Mouse (Mus musculus) MEL (cell line): ENCODE results near the gene Sirt5. TPM values are rescaled to one million over a fixed set of nuclear protein-coding genes. Genes with fewer than 3 reads are reported as not detected.

Source experiments
- DNase-seq: peaks from one replicate; pipeline ENCODE4 v3.0.0; 2011; ENCODE audit warnings: low read depth, low spot score
- H3K27ac ChIP-seq: 2 replicates; pipeline ENCODE4 v1.5.1; 2012; ENCODE audit warnings: low read depth, mild to moderate bottlenecking, control low read depth, low read length, moderate library complexity; ENCODE audit not compliant: control insufficient read depth
- H3K27me3 ChIP-seq, 2 experiments: fragments of 150-350 bp in 1 of 2; sonication (generic) in 1 of 2; 2 replicates each; pipeline ENCODE4 v1.6.1; 2012; ENCODE audit warnings: low read length in 2 of 2, mild to moderate bottlenecking in 2 of 2, improper control_type of control experiment in 1 of 2, moderate library complexity in 1 of 2; ENCODE audit not compliant: insufficient read depth in 2 of 2, control insufficient read depth in 1 of 2
- H3K36me3 ChIP-seq, 2 experiments: 2 replicates each; pipeline ENCODE4 v1.6.1; 2012 to 2014; ENCODE audit warnings: low read length in 2 of 2, improper control_type of control experiment in 1 of 2, inconsistent platforms in 1 of 2, mild to moderate bottlenecking in 1 of 2; ENCODE audit not compliant: insufficient read depth in 2 of 2, control insufficient read depth in 1 of 2
- H3K4me1 ChIP-seq, 2 experiments: fragments of 150-350 bp in 1 of 2; sonication (generic) in 1 of 2; 2 replicates each; pipeline ENCODE4 v1.6.1; 2012; ENCODE audit warnings: low read length in 2 of 2, improper control_type of control experiment in 1 of 2, mild to moderate bottlenecking in 1 of 2; ENCODE audit not compliant: insufficient read depth in 2 of 2, control insufficient read depth in 1 of 2
- H3K4me3 ChIP-seq, 2 experiments: fragments of 150-350 bp in 1 of 2; sonication (generic) in 1 of 2; 2 replicates each; pipeline ENCODE4 v1.5.1; 2012; ENCODE audit warnings: low read depth in 2 of 2, low read length in 2 of 2, mild to moderate bottlenecking in 2 of 2, moderate library complexity in 2 of 2, control low read depth in 1 of 2, improper control_type of control experiment in 1 of 2; ENCODE audit not compliant: control insufficient read depth in 1 of 2, insufficient read depth in 1 of 2
- H3K79me2 ChIP-seq: 2 replicates; pipeline ENCODE4 v1.6.1; 2012; ENCODE audit warnings: mild to moderate bottlenecking, low read length, moderate library complexity; ENCODE audit not compliant: control insufficient read depth, poor library complexity, insufficient read depth
- H3K9ac ChIP-seq: 2 replicates; pipeline ENCODE4 v1.6.1; 2012; ENCODE audit warnings: low read depth, mild to moderate bottlenecking, control low read depth, low read length, moderate library complexity; ENCODE audit not compliant: control insufficient read depth, poor library complexity, severe bottlenecking
- H3K9me3 ChIP-seq: fragments of 150-350 bp; sonication (generic); replicated peaks from 2 replicates; pipeline ENCODE4 v1.6.1; 2012; ENCODE audit warnings: mild to moderate bottlenecking, low read length, improper control_type of control experiment, moderate library complexity; ENCODE audit not compliant: insufficient read depth
- ELF1 ChIP-seq: IDR thresholded peaks from 2 replicates; pipeline ENCODE4 v1.6.1; 2014; ENCODE audit warnings: low read depth, mild to moderate bottlenecking, inconsistent platforms, low read length, improper control_type of control experiment, moderate library complexity
- EP300 ChIP-seq, 2 experiments: IDR thresholded peaks; 2 replicates each; pipeline ENCODE4 v1.6.1; 2011; ENCODE audit warnings: improper control_type of control experiment in 2 of 2, low read length in 2 of 2, low read depth in 1 of 2, mild to moderate bottlenecking in 1 of 2
- MAZ ChIP-seq: IDR thresholded peaks from 2 replicates; pipeline ENCODE4 v1.6.1; 2012; ENCODE audit warnings: low read depth, mild to moderate bottlenecking, inconsistent platforms, low read length, improper control_type of control experiment
- NRF1 ChIP-seq: IDR thresholded peaks from 2 replicates; pipeline ENCODE4 v1.6.1; 2014; ENCODE audit warnings: low read depth, mild to moderate bottlenecking, inconsistent platforms, low read length, improper control_type of control experiment, moderate library complexity; ENCODE audit not compliant: poor library complexity, insufficient read depth, severe bottlenecking
- POLR2A ChIP-seq, 2 experiments: IDR thresholded peaks; 2 replicates each; pipeline ENCODE4 v1.6.1; 2011 to 2012; ENCODE audit warnings: low read length in 2 of 2, mild to moderate bottlenecking in 2 of 2, control low read depth in 1 of 2, improper control_type of control experiment in 1 of 2, low read depth in 1 of 2, moderate library complexity in 1 of 2; ENCODE audit not compliant: control insufficient read depth in 1 of 2, insufficient read depth in 1 of 2, poor library complexity in 1 of 2
- POLR2AphosphoS5 ChIP-seq: IDR thresholded peaks from 2 replicates; pipeline ENCODE4 v1.6.1; 2012; ENCODE audit warnings: low read depth, borderline replicate concordance, mild to moderate bottlenecking, inconsistent platforms, low read length, moderate library complexity, mixed read lengths
- SMC3 ChIP-seq: IDR thresholded peaks from 2 replicates; pipeline ENCODE4 v1.6.1; 2011; ENCODE audit warnings: low read depth, low read length, improper control_type of control experiment
- TAL1 ChIP-seq: IDR thresholded peaks from 2 replicates; pipeline ENCODE4 v1.6.1; 2012; ENCODE audit warnings: mild to moderate bottlenecking, inconsistent platforms, low read length, moderate library complexity, mixed read lengths
- TBP ChIP-seq: IDR thresholded peaks from 2 replicates; pipeline ENCODE4 v1.8.0; 2011; ENCODE audit warnings: low read depth, low read length, improper control_type of control experiment
- USF1 ChIP-seq: IDR thresholded peaks from 2 replicates; pipeline ENCODE4 v1.6.1; 2014; ENCODE audit warnings: low read depth, mild to moderate bottlenecking, inconsistent platforms, low read length, improper control_type of control experiment, moderate library complexity
- ZC3H11A ChIP-seq: IDR thresholded peaks from 2 replicates; pipeline ENCODE4 v1.6.1; 2012; ENCODE audit warnings: low read depth, mild to moderate bottlenecking, inconsistent platforms, low read length, improper control_type of control experiment
- ZKSCAN1 ChIP-seq: IDR thresholded peaks from 2 replicates; pipeline ENCODE4 v1.6.1; 2012; ENCODE audit warnings: low read depth, mild to moderate bottlenecking, inconsistent platforms, low read length, improper control_type of control experiment, moderate library complexity
- ZMIZ1 ChIP-seq: IDR thresholded peaks from 2 replicates; pipeline ENCODE4 v1.6.1; 2012; ENCODE audit warnings: low read depth, mild to moderate bottlenecking, inconsistent platforms, low read length, improper control_type of control experiment, moderate library complexity
- polyA plus RNA-seq, 2 experiments: library from polyadenylated mRNA; stranded (reverse) in 1 of 2; unstranded in 1 of 2; fragments of >175 nt in 1 of 2; fragments of >200 nt in 1 of 2; gene quantifications; 2 replicates each; pipeline versions ENCODE4 v1.2.1 to v1.2.4; 2012; ENCODE audit warnings: low replicate concordance in 2 of 2, low read depth in 1 of 2; ENCODE audit not compliant: insufficient read length in 2 of 2, insufficient read depth in 1 of 2, missing spikeins in 1 of 2
- total RNA-seq: library from RNA; depleted of rRNA; stranded (reverse); fragments of 300-350 nt; gene quantifications from 2 replicates; pipeline ENCODE4 v1.2.3, GENCODE M21; 2012

Sirt5 gene
- total and polyA plus RNA-seq, 3 experiments, result 8.2 to 10.6 TPM; not detected in 1

GRCm38 (mm10) chr13:43398297-43399080, 33.2 kb downstream of the Sirt5 start, which contains the start of gene Nol7 (continued):
- no peak for TF ChIP-seq ZKSCAN1
- peak; percentile 79 for TF ChIP-seq ELF1
- peak; percentile 90 to 94 for TF ChIP-seq POLR2A (IDR thresholded peaks at IDR 0.05; ENCODE audit: control insufficient read depth in 1 of 2, insufficient read depth in 1 of 2, low read depth in 1 of 2, low read length in 2 of 2, poor library complexity in 1 of 2)
- no peak for TF ChIP-seq USF1

- Histone ChIP-seq H3K4me1 (no peaks in the 10 kb centered on the region), H3K4me3 (peak overlapping the region; percentile 83 to 87), H3K27me3 (no peaks in the 10 kb centered on the region), H3K9me3 (no peaks in the 10 kb centered on the region), H3K36me3 (peaks cover 11 to 20% of the 10 kb centered on the region in 2 experiments), H3K9ac (peak overlapping the region; percentile 93), H3K27ac (no peak overlapping the region), H3K79me2 (peaks cover 14% of the 10 kb centered on the region)
- TF ChIP-seq POLR2A (IDR thresholded peaks at IDR 0.05; ENCODE audit: control insufficient read depth in 1 of 2, insufficient read depth in 1 of 2, low read depth in 1 of 2, low read length in 2 of 2, poor library complexity in 1 of 2) (0 out of 4 replicates have a peak, but pooled peaks of 1 of the 2 experiments have one; percentile 28), POLR2AphosphoS5 (no peak)
- peak; percentile 68 for DNase-seq
Measured at GRCm38 (mm10) chr13:43399576-43399975, 34.3 kb downstream of the Sirt5 start.

GRCm38 (mm10) chr13:43412311-43412710, 47.0 kb downstream of the Sirt5 start:
- no peak overlapping the region for H3K27ac ChIP-seq
- no peak overlapping the region for H3K4me3 ChIP-seq
- H3K9ac ChIP-seq, result no peak overlapping the region
- no peaks in the 10 kb centered on the region for H3K27me3 ChIP-seq
- peaks cover 0 to 10% of the 10 kb centered on the region in 2 experiments; a peak in 2 of 4 replicates for H3K36me3 ChIP-seq
- H3K79me2 ChIP-seq, result no peaks in the 10 kb centered on the region
- DNase-seq, result no peak
- TF ChIP-seq ZMIZ1, result no peak
- no peak for TF ChIP-seq ZC3H11A
- TF ChIP-seq MAZ, result no peak
- no peak for TF ChIP-seq NRF1
- no peak for TF ChIP-seq SMC3
- no peak for TF ChIP-seq EP300 (IDR thresholded peaks at IDR 0.05; ENCODE audit: low read depth in 1 of 2, low read length in 2 of 2)
- TF ChIP-seq TAL1, result no peak
- no peak for TF ChIP-seq TBP
- no peaks in the 10 kb centered on the region for H3K4me1 ChIP-seq
- H3K9me3 ChIP-seq, result no peaks in the 10 kb centered on the region
